Mouse (Mus musculus): ENCODE data around the gene Gatad2a. TPM values are rescaled to one million over a fixed set of nuclear protein-coding genes. Genes with fewer than 3 reads are reported as not detected.
"Not testable (repeated sequence)": the region's sequence is repeated elsewhere in the genome, so short reads cannot be mapped to it uniquely, and the experiment has no call there.

Gene Gatad2a
- polyA plus RNA-seq, 1 experiment from 2014 or later = 78.8 TPM

GRCm38 (mm10) chr8:69942495-69942894 lies 53.7 kb downstream of the Gatad2a start:
- H3K9ac ChIP-seq (replicated peaks; ENCODE audit: low read length); DNase-seq (ENCODE audit: low spot score); ATAC-seq (replicated peaks; ENCODE audit: insufficient number of reproducible peaks, low FRiP score, low TSS enrichment, low read depth); H3K36me3 ChIP-seq (replicated peaks; ENCODE audit: control insufficient read depth, insufficient read depth, low read depth, low read length); H3K27ac ChIP-seq (replicated peaks; ENCODE audit: low read depth, low read length); H3K4me3 ChIP-seq (ENCODE audit: low read depth, low read length); H3K27me3 ChIP-seq (ENCODE audit: control insufficient read depth, insufficient read depth, low read length); H3K4me2 ChIP-seq (ENCODE audit: low read depth, low read length); H3K4me1 ChIP-seq (ENCODE audit: control insufficient read depth, insufficient read depth, low read length); H3K9me3 ChIP-seq (replicated peaks; ENCODE audit: control insufficient read depth, low read length): not testable (repeated sequence)
- 95% methylated on average over 2 of the region's 3 CpGs for WGBS

- H3K9me3 ChIP-seq (replicated peaks; ENCODE audit: control insufficient read depth, low read length) = no peaks in the 10 kb centered on the region
- no peaks in the 10 kb centered on the region for H3K27me3 ChIP-seq (ENCODE audit: control insufficient read depth, insufficient read depth, low read length)
- no peak for DNase-seq (ENCODE audit: low spot score)
- ATAC-seq (replicated peaks; ENCODE audit: insufficient number of reproducible peaks, low FRiP score, low TSS enrichment, low read depth) = no peak
- peaks cover 5% of the 10 kb centered on the region; the same call in 1 of the 2 replicates for H3K4me1 ChIP-seq (ENCODE audit: control insufficient read depth, insufficient read depth, low read length)
- no peak overlapping the region for H3K4me2 ChIP-seq (ENCODE audit: low read depth, low read length)
- no peak overlapping the region for H3K27ac ChIP-seq (replicated peaks; ENCODE audit: low read depth, low read length)
- no peak overlapping the region for H3K4me3 ChIP-seq (ENCODE audit: low read depth, low read length)
- 91% methylated on average over 2 of the region's 2 CpGs for WGBS
- no peak overlapping the region for H3K9ac ChIP-seq (replicated peaks; ENCODE audit: low read length)
- no peaks in the 10 kb centered on the region for H3K36me3 ChIP-seq (replicated peaks; ENCODE audit: control insufficient read depth, insufficient read depth, low read depth, low read length)
Observed at GRCm38 (mm10) chr8:69940386-69940785, 55.8 kb downstream of the Gatad2a start.

- WGBS = 27% methylated on average over 3 of the region's 3 CpGs
- DNase-seq (ENCODE audit: low spot score) = peak; percentile 72
- ATAC-seq (replicated peaks; ENCODE audit: insufficient number of reproducible peaks, low FRiP score, low TSS enrichment, low read depth) = no peak
- Histone ChIP-seq H3K4me2 (ENCODE audit: low read depth, low read length) (no peak overlapping the region), H3K9me3 (replicated peaks; ENCODE audit: control insufficient read depth, low read length) (no peaks in the 10 kb centered on the region), H3K27ac (replicated peaks; ENCODE audit: low read depth, low read length) (no peak overlapping the region; the same call in 1 of the 2 replicates), H3K27me3 (ENCODE audit: control insufficient read depth, insufficient read depth, low read length) (no peaks in the 10 kb centered on the region), H3K4me3 (ENCODE audit: low read depth, low read length) (no peak overlapping the region), H3K9ac (replicated peaks; ENCODE audit: low read length) (no peak overlapping the region), H3K4me1 (ENCODE audit: control insufficient read depth, insufficient read depth, low read length) (peaks cover 5% of the 10 kb centered on the region; the same call in 1 of the 2 replicates), H3K36me3 (replicated peaks; ENCODE audit: control insufficient read depth, insufficient read depth, low read depth, low read length) (no peaks in the 10 kb centered on the region)
Observed at GRCm38 (mm10) chr8:69939633-69940032, 56.6 kb downstream of the Gatad2a start.

DNA sequence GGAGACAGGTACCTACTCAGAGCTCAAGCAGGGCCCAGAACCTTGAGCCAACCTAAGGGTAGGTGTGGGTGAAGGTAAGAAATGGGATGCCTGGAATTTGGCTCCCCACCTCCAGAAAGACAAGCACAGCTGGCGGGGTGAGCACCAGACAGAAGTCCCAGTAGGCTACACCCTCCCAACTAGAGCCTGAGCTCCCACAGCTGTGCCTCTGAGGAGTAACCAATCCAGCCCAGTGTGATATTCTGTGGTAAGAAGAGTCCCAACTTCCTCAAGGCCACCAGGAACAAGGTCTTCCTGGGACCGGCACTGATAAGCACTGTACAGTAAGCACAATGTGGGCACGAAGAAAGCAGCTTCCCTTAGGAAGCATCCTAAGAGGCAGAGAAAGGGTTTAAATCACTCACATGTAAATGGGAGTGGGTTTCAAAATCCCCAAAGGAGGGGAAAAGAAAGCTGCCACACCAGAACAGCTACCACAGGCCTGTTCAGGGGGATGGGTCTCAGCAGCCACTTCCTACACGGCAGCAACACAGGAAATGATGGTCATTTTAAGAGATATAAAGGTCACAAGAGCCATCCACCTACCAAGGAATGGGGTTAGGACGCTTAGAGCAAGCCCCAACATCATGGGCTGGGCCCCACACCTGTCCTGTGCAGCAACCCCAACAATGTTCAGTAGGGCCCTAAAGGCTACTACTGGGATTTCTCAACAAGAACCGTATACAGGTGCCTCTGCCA lies 57.8 kb downstream of the Gatad2a start:
- WGBS = 88% methylated on average over 6 of the region's 6 CpGs
- no peak overlapping the region for H3K4me2 ChIP-seq (ENCODE audit: low read depth, low read length)
- no peak for ATAC-seq (replicated peaks; ENCODE audit: insufficient number of reproducible peaks, low FRiP score, low TSS enrichment, low read depth)

GRCm38 (mm10) chr8:69937466-69937865 lies 58.7 kb downstream of the Gatad2a start:
- WGBS = 93% methylated on average over 3 of the region's 3 CpGs
- Histone ChIP-seq H3K9me3 (replicated peaks; ENCODE audit: control insufficient read depth, low read length) (no peaks in the 10 kb centered on the region), H3K4me2 (ENCODE audit: low read depth, low read length) (no peak overlapping the region), H3K27ac (replicated peaks; ENCODE audit: low read depth, low read length) (no peak overlapping the region), H3K4me1 (ENCODE audit: control insufficient read depth, insufficient read depth, low read length) (peaks cover 5% of the 10 kb centered on the region; the same call in 1 of the 2 replicates), H3K4me3 (ENCODE audit: low read depth, low read length) (no peak overlapping the region), H3K36me3 (replicated peaks; ENCODE audit: control insufficient read depth, insufficient read depth, low read depth, low read length) (peaks cover 3% of the 10 kb centered on the region; the same call in 1 of the 2 replicates), H3K9ac (replicated peaks; ENCODE audit: low read length) (no peak overlapping the region), H3K27me3 (ENCODE audit: control insufficient read depth, insufficient read depth, low read length) (no peaks in the 10 kb centered on the region)
- no peak for ATAC-seq (replicated peaks; ENCODE audit: insufficient number of reproducible peaks, low FRiP score, low TSS enrichment, low read depth)
- DNase-seq (ENCODE audit: low spot score) = no peak

More for the DNA sequence above, 57.8 kb downstream of the Gatad2a start:
- peaks cover 5% of the 10 kb centered on the region; the same call in 1 of the 2 replicates for H3K4me1 ChIP-seq (ENCODE audit: control insufficient read depth, insufficient read depth, low read length)
- no peak for DNase-seq (ENCODE audit: low spot score)
- no peaks in the 10 kb centered on the region for H3K27me3 ChIP-seq (ENCODE audit: control insufficient read depth, insufficient read depth, low read length)
- H3K36me3 ChIP-seq (replicated peaks; ENCODE audit: control insufficient read depth, insufficient read depth, low read depth, low read length) = peaks cover 3% of the 10 kb centered on the region; the same call in 1 of the 2 replicates
- no peak overlapping the region for H3K9ac ChIP-seq (replicated peaks; ENCODE audit: low read length)
- H3K4me3 ChIP-seq (ENCODE audit: low read depth, low read length) = no peak overlapping the region
- no peaks in the 10 kb centered on the region for H3K9me3 ChIP-seq (replicated peaks; ENCODE audit: control insufficient read depth, low read length)
- no peak overlapping the region for H3K27ac ChIP-seq (replicated peaks; ENCODE audit: low read depth, low read length)

- Histone ChIP-seq H3K36me3 (replicated peaks; ENCODE audit: control insufficient read depth, insufficient read depth, low read depth, low read length) (peaks cover 3% of the 10 kb centered on the region; the same call in 1 of the 2 replicates), H3K4me2 (ENCODE audit: low read depth, low read length) (no peak overlapping the region), H3K4me1 (ENCODE audit: control insufficient read depth, insufficient read depth, low read length) (peaks cover 5% of the 10 kb centered on the region; the same call in 1 of the 2 replicates), H3K27me3 (ENCODE audit: control insufficient read depth, insufficient read depth, low read length) (no peaks in the 10 kb centered on the region), H3K9me3 (replicated peaks; ENCODE audit: control insufficient read depth, low read length) (no peaks in the 10 kb centered on the region), H3K4me3 (ENCODE audit: low read depth, low read length) (no peak overlapping the region), H3K9ac (replicated peaks; ENCODE audit: low read length) (no peak overlapping the region), H3K27ac (replicated peaks; ENCODE audit: low read depth, low read length) (no peak overlapping the region)
- peak; percentile 67 for ATAC-seq (replicated peaks; ENCODE audit: insufficient number of reproducible peaks, low FRiP score, low TSS enrichment, low read depth)
- 71% methylated on average over 7 of the region's 7 CpGs for WGBS
- DNase-seq (ENCODE audit: low spot score) = peak; percentile 73
Observed at GRCm38 (mm10) chr8:69936050-69936794, 60.0 kb downstream of the Gatad2a start.

GRCm38 (mm10) chr8:69935431-69935830 lies 60.8 kb downstream of the Gatad2a start:
- Histone ChIP-seq H3K4me3 (ENCODE audit: low read depth, low read length) (no peak overlapping the region), H3K4me1 (ENCODE audit: control insufficient read depth, insufficient read depth, low read length) (peaks cover 5% of the 10 kb centered on the region; the same call in 1 of the 2 replicates), H3K9ac (replicated peaks; ENCODE audit: low read length) (no peak overlapping the region), H3K9me3 (replicated peaks; ENCODE audit: control insufficient read depth, low read length) (no peaks in the 10 kb centered on the region), H3K4me2 (ENCODE audit: low read depth, low read length) (no peak overlapping the region), H3K27ac (replicated peaks; ENCODE audit: low read depth, low read length) (no peak overlapping the region), H3K27me3 (ENCODE audit: control insufficient read depth, insufficient read depth, low read length) (no peaks in the 10 kb centered on the region), H3K36me3 (replicated peaks; ENCODE audit: control insufficient read depth, insufficient read depth, low read depth, low read length) (peaks cover 3% of the 10 kb centered on the region; the same call in 1 of the 2 replicates)
- DNase-seq (ENCODE audit: low spot score) (no peak), ATAC-seq (replicated peaks; ENCODE audit: insufficient number of reproducible peaks, low FRiP score, low TSS enrichment, low read depth) (no peak)
- 96% methylated on average over 3 of the region's 3 CpGs for WGBS

- Histone ChIP-seq H3K4me1 (ENCODE audit: control insufficient read depth, insufficient read depth, low read length) (no peaks in the 10 kb centered on the region), H3K27ac (replicated peaks; ENCODE audit: low read depth, low read length) (no peak overlapping the region), H3K9me3 (replicated peaks; ENCODE audit: control insufficient read depth, low read length) (no peaks in the 10 kb centered on the region), H3K4me2 (ENCODE audit: low read depth, low read length) (no peak overlapping the region), H3K27me3 (ENCODE audit: control insufficient read depth, insufficient read depth, low read length) (no peaks in the 10 kb centered on the region), H3K36me3 (replicated peaks; ENCODE audit: control insufficient read depth, insufficient read depth, low read depth, low read length) (peaks cover 3% of the 10 kb centered on the region; the same call in 1 of the 2 replicates), H3K4me3 (ENCODE audit: low read depth, low read length) (no peak overlapping the region), H3K9ac (replicated peaks; ENCODE audit: low read length) (no peak overlapping the region)
- WGBS = 85% methylated on average over 5 of the region's 5 CpGs
- DNase-seq (ENCODE audit: low spot score) (no peak), ATAC-seq (replicated peaks; ENCODE audit: insufficient number of reproducible peaks, low FRiP score, low TSS enrichment, low read depth) (no peak)
Observed at GRCm38 (mm10) chr8:69934582-69934981, 61.6 kb downstream of the Gatad2a start.

Measured in embryonic facial prominence, embryonic 11.5 days (tissue).